Mouse (Mus musculus): Measurements from ENCODE around the gene Naaladl2.
"Not testable (repeated sequence)": the region's sequence is repeated elsewhere in the genome, so short reads cannot be mapped to it uniquely, and the experiment has no call there.

Gene Naaladl2

DNA sequence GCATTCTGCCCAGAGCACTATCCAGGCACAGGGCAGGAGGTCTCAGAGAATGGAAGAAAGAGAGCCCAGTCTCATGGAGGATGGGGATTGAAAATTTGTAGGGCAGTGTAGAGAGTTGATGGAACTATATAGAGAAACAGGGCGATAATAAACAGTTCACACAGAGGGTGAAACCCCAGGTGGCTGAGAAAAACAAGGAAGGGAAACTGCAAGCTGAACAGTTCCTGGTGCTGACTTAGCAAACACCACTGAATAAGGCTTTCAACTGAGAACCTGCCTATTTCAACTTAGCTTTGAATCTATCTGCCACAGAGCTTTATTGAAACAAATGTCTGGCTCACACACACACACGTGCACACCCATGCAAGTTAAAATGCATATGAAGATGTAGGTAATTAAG, 91.1 kb downstream of the Naaladl2 start:
- H3K9me3 ChIP-seq (ENCODE audit: low read length): no peaks in the 10 kb centered on the region
- no peaks in the 10 kb centered on the region for H3K4me1 ChIP-seq (replicated peaks; ENCODE audit: low read depth, low read length)
- no peaks in the 10 kb centered on the region for H3K36me3 ChIP-seq (ENCODE audit: insufficient read depth, low read length)
- H3K4me3 ChIP-seq (replicated peaks; ENCODE audit: low read length): no peak overlapping the region
- TF ChIP-seq POU5F1 (IDR thresholded peaks at IDR 0.05; ENCODE audit: borderline replicate concordance, low read length) (no peak), CTCF (conservative IDR thresholded peaks at IDR 0.05; ENCODE audit: low read length) (no peak), NANOG (IDR thresholded peaks at IDR 0.05; ENCODE audit: borderline replicate concordance, low read length) (no peak)
- H3K27me3 ChIP-seq (ENCODE audit: insufficient read depth, low read length): no peaks in the 10 kb centered on the region

GRCm38 (mm10) chr3:25019972-25020371, 124.1 kb downstream of the Naaladl2 start:
- Histone ChIP-seq H3K9me3 (ENCODE audit: low read length) (no peaks in the 10 kb centered on the region), H3K27me3 (ENCODE audit: insufficient read depth, low read length) (no peaks in the 10 kb centered on the region), H3K4me3 (replicated peaks; ENCODE audit: low read length) (no peak overlapping the region), H3K36me3 (ENCODE audit: insufficient read depth, low read length) (no peaks in the 10 kb centered on the region), H3K4me1 (replicated peaks; ENCODE audit: low read depth, low read length) (no peaks in the 10 kb centered on the region)
- TF ChIP-seq NANOG (IDR thresholded peaks at IDR 0.05; ENCODE audit: borderline replicate concordance, low read length): no peak
- no peak for TF ChIP-seq CTCF (conservative IDR thresholded peaks at IDR 0.05; ENCODE audit: low read length)
- no peak for TF ChIP-seq POU5F1 (IDR thresholded peaks at IDR 0.05; ENCODE audit: borderline replicate concordance, low read length)

DNA sequence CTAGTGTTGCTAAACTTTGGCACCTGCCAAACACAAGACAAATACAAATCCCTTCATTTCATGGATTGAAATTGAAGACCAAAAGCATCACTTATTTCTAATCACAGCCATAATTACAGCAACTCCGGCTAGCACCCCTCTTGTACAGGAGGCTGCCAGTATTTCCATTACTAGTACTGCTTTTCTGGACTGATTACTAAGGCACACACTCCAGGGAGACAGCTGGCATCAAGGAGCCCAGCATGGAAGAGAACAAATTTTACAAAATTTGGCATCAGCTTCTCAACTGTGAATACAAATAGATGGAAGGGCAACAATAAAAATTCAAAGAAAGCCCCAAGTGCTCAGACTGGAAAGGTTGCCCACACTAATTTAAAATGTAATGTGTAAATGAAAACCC, 133.3 kb downstream of the Naaladl2 start:
- Histone ChIP-seq H3K27me3 (ENCODE audit: insufficient read depth, low read length) (no peaks in the 10 kb centered on the region), H3K9me3 (ENCODE audit: low read length) (peaks cover 12% of the 10 kb centered on the region), H3K36me3 (ENCODE audit: insufficient read depth, low read length) (peaks cover 9% of the 10 kb centered on the region), H3K4me1 (replicated peaks; ENCODE audit: low read depth, low read length) (peaks cover 17% of the 10 kb centered on the region), H3K4me3 (replicated peaks; ENCODE audit: low read length) (no peak overlapping the region)
- TF ChIP-seq CTCF (conservative IDR thresholded peaks at IDR 0.05; ENCODE audit: low read length) (no peak), NANOG (IDR thresholded peaks at IDR 0.05; ENCODE audit: borderline replicate concordance, low read length) (no peak), POU5F1 (IDR thresholded peaks at IDR 0.05; ENCODE audit: borderline replicate concordance, low read length) (no peak)

DNA sequence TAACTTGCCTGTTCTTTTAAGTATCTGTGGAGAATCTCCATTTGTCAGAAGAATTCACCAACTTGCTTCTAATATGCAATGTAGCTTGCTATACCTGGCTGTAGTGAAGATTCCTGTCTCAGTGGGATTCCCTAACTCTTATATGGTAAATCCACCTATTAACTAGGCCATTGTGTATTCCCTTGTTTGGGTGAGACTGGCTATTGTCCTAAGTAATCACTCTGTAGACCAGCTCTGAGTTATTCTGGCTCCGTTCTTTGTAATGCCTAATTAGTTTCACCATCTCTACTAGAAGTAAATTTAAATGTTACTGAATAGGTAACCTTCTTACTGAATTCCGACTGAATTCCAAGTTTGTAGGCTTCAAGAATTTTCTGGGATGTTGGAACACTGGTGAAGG, 137.3 kb downstream of the Naaladl2 start:
- peaks cover 17% of the 10 kb centered on the region for H3K4me1 ChIP-seq (replicated peaks; ENCODE audit: low read depth, low read length)
- H3K27me3 ChIP-seq (ENCODE audit: insufficient read depth, low read length); H3K4me3 ChIP-seq (replicated peaks; ENCODE audit: low read length): not testable (repeated sequence)
- peak; percentile 93 for TF ChIP-seq NANOG (IDR thresholded peaks at IDR 0.05; ENCODE audit: borderline replicate concordance, low read length)
- peaks cover 27% of the 10 kb centered on the region for H3K9me3 ChIP-seq (ENCODE audit: low read length)
- H3K36me3 ChIP-seq (ENCODE audit: insufficient read depth, low read length): peaks cover 14% of the 10 kb centered on the region

GRCm38 (mm10) chr3:24992577-24992976, 151.5 kb downstream of the Naaladl2 start:
- Histone ChIP-seq H3K9me3 (ENCODE audit: low read length) (no peaks in the 10 kb centered on the region), H3K4me3 (replicated peaks; ENCODE audit: low read length) (no peak overlapping the region), H3K36me3 (ENCODE audit: insufficient read depth, low read length) (no peaks in the 10 kb centered on the region), H3K4me1 (replicated peaks; ENCODE audit: low read depth, low read length) (no peaks in the 10 kb centered on the region), H3K27me3 (ENCODE audit: insufficient read depth, low read length) (no peaks in the 10 kb centered on the region)
- TF ChIP-seq CTCF (conservative IDR thresholded peaks at IDR 0.05; ENCODE audit: low read length) (no peak), POU5F1 (IDR thresholded peaks at IDR 0.05; ENCODE audit: borderline replicate concordance, low read length) (no peak), NANOG (IDR thresholded peaks at IDR 0.05; ENCODE audit: borderline replicate concordance, low read length) (no peak)

DNA sequence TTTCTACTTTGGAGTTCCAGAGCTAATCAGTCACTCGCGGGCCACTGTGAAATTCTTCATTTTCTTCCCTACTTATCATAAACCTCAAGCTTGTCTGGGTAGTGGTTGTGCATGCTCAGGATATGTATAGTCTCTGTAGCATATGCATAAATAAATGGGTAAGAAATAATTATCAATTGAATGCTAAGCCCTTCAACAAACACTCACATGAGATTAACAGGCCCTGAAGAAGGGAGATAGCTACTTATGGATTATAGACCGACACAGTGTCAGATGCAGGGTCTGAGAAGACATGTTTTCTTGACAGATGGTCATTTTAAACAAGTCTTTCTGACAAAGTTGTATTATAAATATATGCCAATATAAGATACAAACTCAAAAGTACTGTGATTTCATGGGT, 152.0 kb downstream of the Naaladl2 start:
- Histone ChIP-seq H3K4me3 (replicated peaks; ENCODE audit: low read length) (no peak overlapping the region), H3K36me3 (ENCODE audit: insufficient read depth, low read length) (no peaks in the 10 kb centered on the region), H3K27me3 (ENCODE audit: insufficient read depth, low read length) (no peaks in the 10 kb centered on the region), H3K9me3 (ENCODE audit: low read length) (no peaks in the 10 kb centered on the region), H3K4me1 (replicated peaks; ENCODE audit: low read depth, low read length) (no peaks in the 10 kb centered on the region)
- no peak for TF ChIP-seq NANOG (IDR thresholded peaks at IDR 0.05; ENCODE audit: borderline replicate concordance, low read length)
- no peak for TF ChIP-seq CTCF (conservative IDR thresholded peaks at IDR 0.05; ENCODE audit: low read length)
- no peak for TF ChIP-seq POU5F1 (IDR thresholded peaks at IDR 0.05; ENCODE audit: borderline replicate concordance, low read length)

GRCm38 (mm10) chr3:24982111-24982510, 161.9 kb downstream of the Naaladl2 start:
- H3K9me3 ChIP-seq (ENCODE audit: low read length): no peaks in the 10 kb centered on the region
- H3K4me3 ChIP-seq (replicated peaks; ENCODE audit: low read length): no peak overlapping the region
- H3K27me3 ChIP-seq (ENCODE audit: insufficient read depth, low read length): no peaks in the 10 kb centered on the region
- H3K36me3 ChIP-seq (ENCODE audit: insufficient read depth, low read length): no peaks in the 10 kb centered on the region
- TF ChIP-seq NANOG (IDR thresholded peaks at IDR 0.05; ENCODE audit: borderline replicate concordance, low read length) (no peak), POU5F1 (IDR thresholded peaks at IDR 0.05; ENCODE audit: borderline replicate concordance, low read length) (no peak), CTCF (conservative IDR thresholded peaks at IDR 0.05; ENCODE audit: low read length) (no peak)
- no peaks in the 10 kb centered on the region for H3K4me1 ChIP-seq (replicated peaks; ENCODE audit: low read depth, low read length)

- no peaks in the 10 kb centered on the region for H3K4me1 ChIP-seq (replicated peaks; ENCODE audit: low read depth, low read length)
- H3K9me3 ChIP-seq (ENCODE audit: low read length): no peaks in the 10 kb centered on the region
- H3K36me3 ChIP-seq (ENCODE audit: insufficient read depth, low read length): no peaks in the 10 kb centered on the region
- TF ChIP-seq CTCF (conservative IDR thresholded peaks at IDR 0.05; ENCODE audit: low read length) (no peak), NANOG (IDR thresholded peaks at IDR 0.05; ENCODE audit: borderline replicate concordance, low read length) (no peak), POU5F1 (IDR thresholded peaks at IDR 0.05; ENCODE audit: borderline replicate concordance, low read length) (no peak)
- H3K4me3 ChIP-seq (replicated peaks; ENCODE audit: low read length): no peak overlapping the region
- H3K27me3 ChIP-seq (ENCODE audit: insufficient read depth, low read length): no peaks in the 10 kb centered on the region
Observed at GRCm38 (mm10) chr3:24942170-24942569, 201.9 kb downstream of the Naaladl2 start.

- Histone ChIP-seq H3K4me1 (replicated peaks; ENCODE audit: low read depth, low read length) (no peaks in the 10 kb centered on the region), H3K9me3 (ENCODE audit: low read length) (no peaks in the 10 kb centered on the region), H3K4me3 (replicated peaks; ENCODE audit: low read length) (no peak overlapping the region), H3K27me3 (ENCODE audit: insufficient read depth, low read length) (no peaks in the 10 kb centered on the region), H3K36me3 (ENCODE audit: insufficient read depth, low read length) (no peaks in the 10 kb centered on the region)
- TF ChIP-seq POU5F1 (IDR thresholded peaks at IDR 0.05; ENCODE audit: borderline replicate concordance, low read length) (no peak), CTCF (conservative IDR thresholded peaks at IDR 0.05; ENCODE audit: low read length) (no peak), NANOG (IDR thresholded peaks at IDR 0.05; ENCODE audit: borderline replicate concordance, low read length) (no peak)
Observed at GRCm38 (mm10) chr3:24938507-24939182, 205.4 kb downstream of the Naaladl2 start.
